Mouse (Mus musculus) liver, postnatal 0 days (tissue): Measurements from ENCODE around the gene Zcchc24. TPM values are rescaled to one million over a fixed set of nuclear protein-coding genes. Genes with fewer than 3 reads are reported as not detected.

Source experiments
- ATAC-seq: fragments of 200-750 bp; cut with Nextera tagmentation; 2 replicates; pipeline ENCODE4 v1.8.0; 2017; ENCODE audit warnings: mild to moderate bottlenecking, moderate library complexity
- DNase-seq: peaks from one replicate; pipeline ENCODE4 v3.0.0-alpha.2; 2016
- H3K27ac ChIP-seq: fragments of 300-500 bp; sonication (generic); 2 replicates; pipeline ENCODE4 v1.5.1; 2014; ENCODE audit warnings: antibody characterized with exemption, moderate library complexity, mild to moderate bottlenecking, low read depth
- H3K27me3 ChIP-seq: fragments of 300-500 bp; sonication (generic); 2 replicates; pipeline ENCODE4 v1.6.1; 2014; ENCODE audit warnings: low read length, control low read depth, mixed read lengths; ENCODE audit not compliant: insufficient read depth
- H3K36me3 ChIP-seq: fragments of 300-500 bp; sonication (generic); replicated peaks from 2 replicates; pipeline ENCODE4 v1.6.1; 2014; ENCODE audit warnings: mild to moderate bottlenecking, control low read depth, low read length, moderate library complexity, mixed read lengths; ENCODE audit not compliant: insufficient read depth
- H3K4me1 ChIP-seq: fragments of 300-500 bp; sonication (generic); 2 replicates; pipeline ENCODE4 v1.6.1; 2014; ENCODE audit warnings: antibody characterized with exemption, mild to moderate bottlenecking, control low read depth; ENCODE audit not compliant: insufficient read depth
- H3K4me2 ChIP-seq: fragments of 300-500 bp; sonication (generic); 2 replicates; pipeline ENCODE4 v1.6.1; 2014; ENCODE audit warnings: low read depth, mild to moderate bottlenecking, low read length, moderate library complexity, mixed read lengths
- H3K4me3 ChIP-seq: fragments of 300-500 bp; sonication (generic); 2 replicates; pipeline ENCODE4 v1.5.1; 2014; ENCODE audit warnings: low read depth, low read length
- H3K9ac ChIP-seq: fragments of 300-500 bp; sonication (generic); replicated peaks from 2 replicates; pipeline ENCODE4 v1.6.1; 2014; ENCODE audit warnings: mild to moderate bottlenecking, moderate library complexity
- H3K9me3 ChIP-seq: fragments of 300-500 bp; sonication (generic); 2 replicates; pipeline ENCODE4 v1.6.1; 2016; ENCODE audit warnings: mild to moderate bottlenecking, control low read depth, low read length, mixed read lengths
- CTCF ChIP-seq: sonication (generic); IDR thresholded peaks from 2 replicates; pipeline ENCODE4 v1.5.1; 2016; ENCODE audit warnings: antibody characterized with exemption, low read depth
- EP300 ChIP-seq: IDR thresholded peaks from 2 replicates; pipeline ENCODE4 v1.6.1; 2016; ENCODE audit warnings: antibody characterized with exemption, low read depth, mild to moderate bottlenecking
- WGBS: fragments of 180-500 bp; shearing (Covaris S2); extraction: QIAGEN DNeasy Blood & Tissue Kit; methylation state at CpG from one replicate; pipeline ENCODE4 v1.1.7; 2014; ENCODE audit not compliant: insufficient replicate concordance; 5-methylcytosine and 5-hydroxymethylcytosine counted together
- polyA plus RNA-seq: library from polyadenylated mRNA; unstranded; fragments of >200 nt; fragmentation: Nextera tagmentation; extraction: Ambion mirVana; gene quantifications from 2 replicates; pipeline ENCODE4 v1.2.1, GENCODE M21; 2015

Zcchc24 gene
- polyA plus RNA-seq, 1 experiment from 2014 or later = 13.8 TPM

- no peak overlapping the region for H3K9ac ChIP-seq
- DNase-seq = no peak
- TF ChIP-seq CTCF = no peak
- no peak for TF ChIP-seq EP300
- no peak for ATAC-seq
- H3K4me3 ChIP-seq = no peak overlapping the region
- 0 out of 2 replicates have a peak overlapping the region, but pooled peaks have one; percentile 12 for H3K27ac ChIP-seq
- H3K27me3 ChIP-seq = no peaks in the 10 kb centered on the region
- WGBS = 50% methylated on average over 8 of the region's 8 CpGs
- H3K36me3 ChIP-seq = peaks cover 13% of the 10 kb centered on the region; the same call in 1 of the 2 replicates
- H3K4me1 ChIP-seq = peaks cover 43% of the 10 kb centered on the region
- H3K4me2 ChIP-seq = no peak overlapping the region
- no peaks in the 10 kb centered on the region for H3K9me3 ChIP-seq
Observed at GRCm38 (mm10) chr14:25711602-25712001, 57.2 kb downstream of the Zcchc24 start.

GRCm38 (mm10) chr14:25711177-25711576 is 57.7 kb downstream of the Zcchc24 start:
- Histone ChIP-seq H3K36me3 (peaks cover 13% of the 10 kb centered on the region; the same call in 1 of the 2 replicates), H3K9ac (no peak overlapping the region), H3K4me1 (peaks cover 43% of the 10 kb centered on the region), H3K4me3 (no peak overlapping the region), H3K9me3 (no peaks in the 10 kb centered on the region), H3K27ac (0 out of 2 replicates have a peak overlapping the region, but pooled peaks have one; percentile 12), H3K4me2 (no peak overlapping the region), H3K27me3 (no peaks in the 10 kb centered on the region)
- TF ChIP-seq CTCF = no peak
- TF ChIP-seq EP300 = no peak
- WGBS = 44% methylated on average over 7 of the region's 7 CpGs
- DNase-seq (no peak), ATAC-seq (peak; percentile 27)

GRCm38 (mm10) chr14:25710681-25711080 is 58.2 kb downstream of the Zcchc24 start:
- H3K4me1 ChIP-seq = peaks cover 43% of the 10 kb centered on the region
- H3K27ac ChIP-seq = peak overlapping the region; percentile 66
- no peaks in the 10 kb centered on the region for H3K9me3 ChIP-seq
- ATAC-seq (no peak), DNase-seq (no peak)
- no peak overlapping the region for H3K4me2 ChIP-seq
- 71% methylated on average over 4 of the region's 4 CpGs for WGBS
- no peak overlapping the region for H3K9ac ChIP-seq
- no peak overlapping the region for H3K4me3 ChIP-seq
- TF ChIP-seq EP300 = no peak
- TF ChIP-seq CTCF = no peak
- H3K36me3 ChIP-seq = peaks cover 13% of the 10 kb centered on the region; the same call in 1 of the 2 replicates
- no peaks in the 10 kb centered on the region for H3K27me3 ChIP-seq

GRCm38 (mm10) chr14:25710073-25710472 is 58.8 kb downstream of the Zcchc24 start:
- no peaks in the 10 kb centered on the region for H3K27me3 ChIP-seq
- H3K4me3 ChIP-seq = no peak overlapping the region
- peaks cover 43% of the 10 kb centered on the region for H3K4me1 ChIP-seq
- peak overlapping the region; percentile 66 for H3K27ac ChIP-seq
- H3K9ac ChIP-seq = no peak overlapping the region
- TF ChIP-seq CTCF = no peak
- ATAC-seq (peak; percentile 54), DNase-seq (no peak)
- WGBS = 39% methylated on average over 4 of the region's 4 CpGs
- no peak overlapping the region for H3K4me2 ChIP-seq
- peaks cover 11% of the 10 kb centered on the region; the same call in 1 of the 2 replicates for H3K36me3 ChIP-seq
- H3K9me3 ChIP-seq = no peaks in the 10 kb centered on the region

- WGBS = 78% methylated on average over 2 of the region's 2 CpGs
- no peak for DNase-seq
- Histone ChIP-seq H3K4me3 (no peak overlapping the region), H3K4me2 (no peak overlapping the region), H3K27me3 (no peaks in the 10 kb centered on the region), H3K4me1 (peaks cover 43% of the 10 kb centered on the region), H3K9me3 (no peaks in the 10 kb centered on the region), H3K9ac (0 out of 2 replicates have a peak overlapping the region, but pooled peaks have one; percentile 22), H3K27ac (peak overlapping the region; percentile 66), H3K36me3 (0 out of 2 replicates have a peak, but pooled peaks cover 3% of the 10 kb centered on the region)
- no peak for ATAC-seq
- TF ChIP-seq EP300 = no peak
- no peak for TF ChIP-seq CTCF
Observed at GRCm38 (mm10) chr14:25708917-25709316, 59.9 kb downstream of the Zcchc24 start.

GRCm38 (mm10) chr14:25708451-25708850 is 60.4 kb downstream of the Zcchc24 start:
- ATAC-seq = no peak
- Histone ChIP-seq H3K27me3 (no peaks in the 10 kb centered on the region), H3K9ac (no peak overlapping the region), H3K27ac (peak overlapping the region; percentile 66), H3K36me3 (no peaks in the 10 kb centered on the region), H3K4me2 (no peak overlapping the region), H3K9me3 (no peaks in the 10 kb centered on the region), H3K4me3 (no peak overlapping the region), H3K4me1 (peaks cover 43% of the 10 kb centered on the region)
- no peak for TF ChIP-seq CTCF
- TF ChIP-seq EP300 = no peak
- DNase-seq = no peak
- 49% methylated on average over 4 of the region's 4 CpGs for WGBS
